Mouse (Mus musculus): ENCODE measurements around the gene Olfr1216.
"Not testable (repeated sequence)": the region's sequence is repeated elsewhere in the genome, so short reads cannot be mapped to it uniquely, and the experiment has no call there.

Olfr1216 gene

GRCm38 (mm10) chr2:89018240-89018639 lies at the start of gene Olfr1216:
Olfr1216 (minus strand) TSS chr2:89018340.
- no peak for DNase-seq (ENCODE audit: low spot score)

- DNase-seq (ENCODE audit: low spot score), result no peak
Observed at GRCm38 (mm10) chr2:89061087-89061486, 42.9 kb upstream of the Olfr1216 start, which contains the start of gene Olfr1218. Olfr1218 (minus strand) TSS chr2:89061187.

- no peak for DNase-seq (ENCODE audit: low spot score)
Observed at GRCm38 (mm10) chr2:89031965-89032364, 13.8 kb upstream of the Olfr1216 start, which contains the start of gene Olfr1217. Olfr1217 (minus strand) TSS chr2:89032065.

GRCm38 (mm10) chr2:89021436-89021835 lies 3.3 kb upstream of the Olfr1216 start:
- not testable (repeated sequence) for DNase-seq (ENCODE audit: low spot score)

GRCm38 (mm10) chr2:89006873-89007272 lies 11.3 kb downstream of the Olfr1216 start, which contains the start of gene Olfr1215:
Olfr1215 (minus strand) TSS chr2:89006973.
- no peak for DNase-seq (ENCODE audit: low spot score)

- no peak for DNase-seq (ENCODE audit: low spot score)
Observed at GRCm38 (mm10) chr2:88992553-88992952, 25.6 kb downstream of the Olfr1216 start, which contains the start of gene Olfr1214. Olfr1214 (minus strand) TSS chr2:88992653.

- DNase-seq (ENCODE audit: low spot score), result no peak
Observed at GRCm38 (mm10) chr2:88980181-88980580, 38.0 kb downstream of the Olfr1216 start, which contains the start of gene Gm13762. Gm13762 (minus strand) TSS chr2:88980281.

Measured in urinary bladder, postnatal 25 days (tissue).